In the genomic region with DNA sequence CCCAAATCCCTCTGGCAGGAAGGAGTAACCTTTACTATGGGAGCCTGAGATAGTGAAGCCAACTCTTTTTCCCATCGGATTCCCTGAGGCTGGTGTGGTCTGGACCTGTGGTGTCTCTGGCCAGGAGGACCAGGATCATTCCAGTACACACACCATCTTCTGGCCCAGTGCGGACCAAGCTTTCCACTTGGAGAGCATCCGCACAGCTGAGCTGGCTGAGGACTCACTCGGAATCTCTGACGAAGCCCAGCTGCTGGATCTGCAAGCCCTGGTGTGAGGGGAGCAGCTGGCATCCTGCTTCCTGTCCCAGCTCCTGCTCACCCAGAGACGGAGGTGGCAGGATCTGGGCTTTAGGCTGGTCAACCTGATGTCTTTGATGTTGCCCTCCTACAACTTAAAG, we compare ENCODE assay signal across 8 mouse cellular contexts.
DNase-seq lines count a peak whose midpoint lies in the region; ATAC-seq lines count a peak whose summit lies in the region.

No protein-coding gene starts in this region.

- no peak for DNase-seq in frontal cortex, postnatal 10 days (ENCODE audit: low spot score in 2 of 2)
- DNase-seq in hindbrain, embryonic 11.5 days (ENCODE audit: low spot score): no peak
- peak; percentile 84 for DNase-seq in lung, postnatal 10 days
- DNase-seq in frontal cortex, postnatal 14 days (ENCODE audit: low spot score in 2 of 2): no peak
- no peak for DNase-seq in right cerebral cortex, postnatal 14 days
- no peak for DNase-seq in thymus, postnatal 0 days (ENCODE audit: low spot score)

- H3K4me1 ChIP-seq in embryonic facial prominence, embryonic 13.5 days: peaks cover 53% of the 10 kb centered on the region
- peaks cover 16% of the 10 kb centered on the region for H3K4me1 ChIP-seq in hindbrain, embryonic 11.5 days (replicated peaks; ENCODE audit: control insufficient read depth, insufficient read depth, low read length)

- no peak overlapping the region for H3K4me2 ChIP-seq in embryonic facial prominence, embryonic 13.5 days
- no peak overlapping the region for H3K4me2 ChIP-seq in hindbrain, embryonic 11.5 days (replicated peaks; ENCODE audit: low read depth, low read length)

- no peaks in the 10 kb centered on the region for H3K9me3 ChIP-seq in embryonic facial prominence, embryonic 13.5 days
- H3K9me3 ChIP-seq in hindbrain, embryonic 11.5 days (ENCODE audit: control insufficient read depth, low read length): no peaks in the 10 kb centered on the region

- WGBS in embryonic facial prominence, embryonic 13.5 days: 64% methylated on average over 6 of the region's 6 CpGs
- WGBS in hindbrain, embryonic 11.5 days: 76% methylated on average over 6 of the region's 6 CpGs

- no peak overlapping the region for H3K4me3 ChIP-seq in embryonic facial prominence, embryonic 13.5 days
- no peak overlapping the region for H3K4me3 ChIP-seq in hindbrain, embryonic 11.5 days (ENCODE audit: low read depth, low read length)

- no peaks in the 10 kb centered on the region for H3K27me3 ChIP-seq in embryonic facial prominence, embryonic 13.5 days
- no peaks in the 10 kb centered on the region for H3K27me3 ChIP-seq in hindbrain, embryonic 11.5 days (ENCODE audit: control insufficient read depth, insufficient read depth, low read length)

- no peaks in the 10 kb centered on the region for H3K36me3 ChIP-seq in embryonic facial prominence, embryonic 13.5 days
- H3K36me3 ChIP-seq in hindbrain, embryonic 11.5 days (ENCODE audit: control insufficient read depth, insufficient read depth, low read length): no peaks in the 10 kb centered on the region

- ATAC-seq in frontal cortex, adult (ENCODE audit: low TSS enrichment): peak; percentile 28; the same call in 1 of the 2 replicates
- ATAC-seq in embryonic facial prominence, embryonic 13.5 days (ENCODE audit: insufficient number of reproducible peaks, insufficient read depth, low FRiP score, low TSS enrichment, low read depth): no peak
- ATAC-seq in hindbrain, embryonic 11.5 days (ENCODE audit: low FRiP score): 0 out of 2 replicates have a peak, but pooled peaks have one; percentile 12

- 0 out of 2 replicates have a peak overlapping the region, but pooled peaks have one; percentile 11 for H3K9ac ChIP-seq in embryonic facial prominence, embryonic 13.5 days
- H3K9ac ChIP-seq in hindbrain, embryonic 11.5 days (ENCODE audit: low read depth, low read length): no peak overlapping the region

- H3K27ac ChIP-seq in embryonic facial prominence, embryonic 13.5 days: peak overlapping the region; percentile 66; the same call in 1 of the 2 replicates
- 0 out of 2 replicates have a peak overlapping the region, but pooled peaks have one; percentile 1 for H3K27ac ChIP-seq in hindbrain, embryonic 11.5 days (ENCODE audit: low read depth, low read length)
